Mouse (Mus musculus) kidney, postnatal 0 days (tissue): ENCODE data around the gene Gm27021. TPM values are rescaled to one million over a fixed set of nuclear protein-coding genes. Genes with fewer than 3 reads are reported as not detected.
A peak's percentile ranks its signal among the peaks of the same experiment; 100 is the strongest.

Experiments used
- ATAC-seq: fragments of 200-750 bp; cut with Nextera tagmentation; replicated peaks from 2 replicates; pipeline ENCODE4 v1.8.0; 2017; ENCODE audit warnings: low read depth, moderate number of reproducible peaks, moderate TSS enrichment, moderate library complexity; ENCODE audit not compliant: low FRiP score
- DNase-seq: peaks from one replicate; pipeline ENCODE4 v3.0.0-alpha.2; 2016; ENCODE audit warnings: low spot score
- H3K27ac ChIP-seq: fragments of 300-500 bp; sonication (generic); 2 replicates; pipeline ENCODE4 v1.5.1; 2014; ENCODE audit warnings: mild to moderate bottlenecking
- H3K27me3 ChIP-seq: fragments of 300-500 bp; sonication (generic); 2 replicates; pipeline ENCODE4 v1.6.1; 2014; ENCODE audit warnings: low read length, mixed read lengths; ENCODE audit not compliant: insufficient read depth
- H3K36me3 ChIP-seq: fragments of 300-500 bp; sonication (generic); 2 replicates; pipeline ENCODE4 v1.6.1; 2014; ENCODE audit warnings: low read length, mixed read lengths; ENCODE audit not compliant: insufficient read depth
- H3K4me1 ChIP-seq: fragments of 300-500 bp; sonication (generic); replicated peaks from 2 replicates; pipeline ENCODE4 v1.6.1; 2014; ENCODE audit warnings: antibody characterized with exemption, low read length, mixed read lengths; ENCODE audit not compliant: insufficient read depth
- H3K4me2 ChIP-seq: fragments of 300-500 bp; sonication (generic); 2 replicates; pipeline ENCODE4 v1.6.1; 2014; ENCODE audit warnings: mild to moderate bottlenecking, low read length, moderate library complexity, mixed read lengths
- H3K4me3 ChIP-seq: fragments of 300-500 bp; sonication (generic); replicated peaks from 2 replicates; pipeline ENCODE4 v1.5.1; 2014; ENCODE audit warnings: low read depth, low read length
- H3K9ac ChIP-seq: fragments of 300-500 bp; sonication (generic); 2 replicates; pipeline ENCODE4 v1.6.1; 2014; ENCODE audit warnings: low read depth, low read length
- H3K9me3 ChIP-seq: fragments of 300-500 bp; sonication (generic); replicated peaks from 2 replicates; pipeline ENCODE4 v1.6.1; 2016; ENCODE audit warnings: low read length, inconsistent platforms, mixed read lengths
- CTCF ChIP-seq: IDR thresholded peaks from 2 replicates; pipeline ENCODE4 v1.5.1; 2016; ENCODE audit warnings: antibody characterized with exemption, low read depth, mild to moderate bottlenecking, moderate library complexity
- WGBS: fragments of 180-500 bp; shearing (Covaris S2); extraction: QIAGEN DNeasy Blood & Tissue Kit; methylation state at CpG from one replicate; pipeline ENCODE4 v1.1.7; 2014; 5-methylcytosine and 5-hydroxymethylcytosine counted together
- polyA plus RNA-seq: library from polyadenylated mRNA; unstranded; fragments of >200 nt; fragmentation: Nextera tagmentation; extraction: Ambion mirVana; gene quantifications from 2 replicates; pipeline ENCODE4 v1.2.1, GENCODE M21; 2015

Gm27021 gene
- polyA plus RNA-seq, 1 experiment from 2014 or later: 3.2 TPM

DNA sequence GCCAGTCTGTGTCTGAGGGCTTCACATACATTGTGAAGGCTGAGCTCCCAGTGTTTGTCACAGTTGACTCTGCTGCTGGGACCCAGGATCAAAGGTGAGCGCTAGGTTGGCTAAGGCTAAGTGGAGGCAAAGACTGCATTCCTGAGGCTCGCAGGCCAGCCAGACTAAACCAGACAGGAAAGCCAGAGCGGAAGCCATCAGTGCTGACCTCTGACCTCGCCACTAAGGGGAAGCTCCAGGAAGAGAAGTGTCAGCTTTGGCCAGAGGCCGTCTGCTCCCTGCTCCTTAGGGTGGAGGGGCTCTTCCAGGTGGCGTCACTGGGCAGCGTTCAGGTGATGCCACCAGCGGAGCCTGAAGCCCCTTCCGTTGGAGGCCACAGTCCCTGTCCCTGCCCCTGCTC is 92.1 kb downstream of the Gm27021 start:
- no peaks in the 10 kb centered on the region for H3K9me3 ChIP-seq
- H3K27ac ChIP-seq: no peak overlapping the region
- DNase-seq: no peak
- H3K4me3 ChIP-seq: no peak overlapping the region
- H3K9ac ChIP-seq: no peak overlapping the region
- no peak for ATAC-seq
- no peaks in the 10 kb centered on the region for H3K27me3 ChIP-seq
- no peak overlapping the region for H3K4me2 ChIP-seq
- peaks cover 88% of the 10 kb centered on the region for H3K36me3 ChIP-seq
- peaks cover 6% of the 10 kb centered on the region; the same call in 1 of the 2 replicates for H3K4me1 ChIP-seq
- WGBS: 59% methylated on average over 9 of the region's 9 CpGs
- no peak for TF ChIP-seq CTCF

DNA sequence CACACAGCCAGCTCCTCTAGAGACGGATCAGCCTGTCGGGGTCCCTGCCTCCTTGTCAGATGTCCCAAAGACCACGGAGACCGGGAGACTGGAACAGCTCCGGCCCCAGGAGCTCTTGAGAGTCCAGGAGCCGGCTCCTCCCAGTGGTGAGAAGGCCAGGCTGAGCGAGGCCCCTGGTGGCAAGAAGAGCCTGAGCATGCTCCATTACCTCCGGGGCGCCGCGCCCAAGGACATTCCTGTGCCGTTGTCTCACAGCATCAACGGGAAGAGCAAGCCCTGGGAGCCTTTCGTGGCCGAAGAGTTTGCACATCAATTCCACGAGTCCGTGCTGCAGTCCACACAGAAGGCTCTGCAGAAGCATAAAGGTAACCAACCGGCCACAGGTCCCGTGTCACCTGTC is 92.9 kb downstream of the Gm27021 start:
- DNase-seq (peak; percentile 59), ATAC-seq (no peak)
- H3K27me3 ChIP-seq: no peaks in the 10 kb centered on the region
- peaks cover 6% of the 10 kb centered on the region; the same call in 1 of the 2 replicates for H3K4me1 ChIP-seq
- 47% methylated on average over 19 of the region's 19 CpGs for WGBS
- no peak overlapping the region for H3K4me2 ChIP-seq
- H3K9ac ChIP-seq: no peak overlapping the region
- H3K36me3 ChIP-seq: peaks cover 82% of the 10 kb centered on the region
- no peak overlapping the region for H3K4me3 ChIP-seq
- no peak overlapping the region for H3K27ac ChIP-seq
- TF ChIP-seq CTCF: peak; percentile 41
- no peaks in the 10 kb centered on the region for H3K9me3 ChIP-seq

DNA sequence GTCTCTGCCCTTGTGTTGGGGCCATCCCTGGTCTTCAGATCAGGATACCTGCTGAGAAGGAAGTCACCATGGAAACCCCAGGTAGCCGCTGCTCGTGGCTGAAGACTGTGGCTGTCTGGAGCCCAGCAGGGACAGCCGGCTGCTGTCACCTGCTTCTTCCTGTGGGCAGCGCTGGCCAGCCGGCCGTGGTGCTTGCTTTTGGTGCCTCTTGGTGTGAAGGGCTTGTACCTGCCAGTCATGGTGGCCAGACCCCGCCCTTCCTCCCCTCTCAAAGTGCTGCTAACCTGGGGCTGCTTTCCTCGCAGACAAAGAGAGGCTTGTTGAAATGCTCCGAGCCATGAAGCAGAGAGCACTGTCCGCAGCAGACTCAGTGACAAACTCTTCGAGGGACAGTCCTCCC is 94.0 kb downstream of the Gm27021 start:
- Histone ChIP-seq H3K27me3 (no peaks in the 10 kb centered on the region), H3K27ac (no peak overlapping the region), H3K4me2 (no peak overlapping the region), H3K36me3 (peaks cover 81% of the 10 kb centered on the region), H3K4me1 (peaks cover 6% of the 10 kb centered on the region; the same call in 1 of the 2 replicates), H3K9ac (no peak overlapping the region), H3K4me3 (no peak overlapping the region), H3K9me3 (no peaks in the 10 kb centered on the region)
- TF ChIP-seq CTCF: no peak
- ATAC-seq: no peak
- WGBS: 63% methylated on average over 11 of the region's 11 CpGs
- DNase-seq: no peak

DNA sequence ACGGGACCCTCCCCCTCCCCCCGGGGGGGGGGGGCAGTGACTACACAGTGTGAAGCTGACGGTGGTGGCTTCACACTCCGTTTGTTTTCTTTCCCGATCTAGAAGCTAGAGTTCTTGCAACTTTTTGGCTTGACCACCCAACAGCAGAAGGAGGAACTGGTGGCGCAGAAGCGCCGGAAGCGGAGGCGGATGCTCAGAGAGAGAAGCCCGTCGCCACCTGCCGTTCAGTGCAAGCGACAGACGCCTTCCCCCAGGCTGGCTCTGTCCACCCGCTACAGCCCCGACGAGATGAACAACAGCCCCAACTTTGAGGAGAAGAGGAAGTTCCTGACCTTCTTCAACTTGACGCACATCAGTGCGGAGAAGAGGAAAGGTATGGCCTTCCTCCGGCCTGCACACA is 95.3 kb downstream of the Gm27021 start:
- Histone ChIP-seq H3K4me1 (peaks cover 6% of the 10 kb centered on the region; the same call in 1 of the 2 replicates), H3K9ac (no peak overlapping the region), H3K27ac (no peak overlapping the region), H3K27me3 (no peaks in the 10 kb centered on the region), H3K4me3 (no peak overlapping the region), H3K4me2 (no peak overlapping the region), H3K36me3 (peaks cover 81% of the 10 kb centered on the region), H3K9me3 (no peaks in the 10 kb centered on the region)
- 76% methylated on average over 21 of the region's 21 CpGs for WGBS
- no peak for TF ChIP-seq CTCF
- ATAC-seq: no peak
- DNase-seq: no peak

DNA sequence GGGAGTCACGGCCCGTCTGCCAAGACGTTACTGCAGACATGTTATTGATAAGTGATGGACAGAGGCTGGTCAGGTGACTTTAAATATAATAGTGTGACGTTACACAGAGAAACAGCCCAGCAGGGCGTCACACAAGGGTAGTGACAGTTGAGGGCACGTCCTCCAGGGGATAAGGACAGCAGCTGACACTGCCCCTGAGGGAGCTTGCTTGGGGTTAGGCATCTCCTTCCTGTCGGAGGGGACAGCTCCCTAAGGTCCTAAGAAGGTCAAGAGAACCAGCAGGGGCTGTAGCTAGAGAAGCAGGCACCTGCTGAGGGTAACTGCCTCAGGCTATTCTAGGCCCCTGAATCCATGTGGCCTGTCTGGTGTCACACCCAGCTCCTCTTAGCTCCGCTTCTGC is 96.3 kb downstream of the Gm27021 start:
- Histone ChIP-seq H3K4me1 (peaks cover 6% of the 10 kb centered on the region; the same call in 1 of the 2 replicates), H3K27ac (no peak overlapping the region), H3K4me3 (no peak overlapping the region), H3K9ac (no peak overlapping the region), H3K9me3 (no peaks in the 10 kb centered on the region), H3K27me3 (no peaks in the 10 kb centered on the region), H3K36me3 (peaks cover 82% of the 10 kb centered on the region), H3K4me2 (no peak overlapping the region)
- DNase-seq: no peak
- ATAC-seq: no peak
- 87% methylated on average over 8 of the region's 8 CpGs for WGBS
- no peak for TF ChIP-seq CTCF

DNA sequence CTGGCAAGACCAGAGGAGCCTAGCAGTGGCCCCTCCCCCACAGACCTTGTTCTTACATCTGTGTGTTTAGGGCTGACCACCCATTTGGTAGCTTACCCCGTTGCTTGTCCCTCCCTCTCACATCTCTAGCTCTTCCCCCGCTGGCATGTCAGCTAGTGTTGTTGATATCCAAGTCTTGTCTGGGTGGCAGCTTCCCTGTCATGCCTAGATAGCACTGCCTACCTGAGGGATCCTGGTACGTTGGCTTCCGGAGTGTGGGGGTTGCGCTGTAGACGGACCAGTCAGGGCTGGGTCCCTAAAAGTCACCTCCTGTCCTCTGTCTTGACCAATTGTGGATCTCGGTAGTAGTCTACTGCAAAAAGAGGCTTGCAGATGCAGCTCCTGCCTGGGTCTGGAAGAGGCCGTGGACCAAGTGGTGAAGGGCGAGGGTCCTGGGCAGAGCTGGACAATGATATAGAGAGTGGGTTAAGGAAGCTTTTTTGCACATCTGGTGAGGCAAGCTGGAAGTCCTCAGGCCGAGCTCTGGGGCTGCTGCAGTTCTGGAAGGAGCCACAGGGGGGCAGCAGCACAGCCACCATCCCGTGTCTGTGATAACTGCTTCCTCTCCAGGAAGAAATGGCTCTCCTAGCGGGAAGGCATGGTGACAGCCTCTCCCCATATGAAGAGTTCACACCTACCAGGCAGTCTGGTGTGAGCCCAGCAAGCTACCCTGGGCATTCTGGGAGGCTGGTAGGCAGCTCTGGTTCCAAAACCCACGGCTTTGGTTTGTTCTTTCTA is 97.8 kb downstream of the Gm27021 start:
- H3K36me3 ChIP-seq: peaks cover 77% of the 10 kb centered on the region
- no peak overlapping the region for H3K9ac ChIP-seq
- no peak overlapping the region for H3K4me2 ChIP-seq
- no peaks in the 10 kb centered on the region for H3K9me3 ChIP-seq
- WGBS: 55% methylated on average over 13 of the region's 13 CpGs
- H3K27ac ChIP-seq: no peak overlapping the region
- peak; percentile 90 for TF ChIP-seq CTCF
- peaks cover 2% of the 10 kb centered on the region; the same call in 1 of the 2 replicates for H3K4me1 ChIP-seq
- H3K27me3 ChIP-seq: no peaks in the 10 kb centered on the region
- DNase-seq (peak; percentile 85), ATAC-seq (no peak)
- no peak overlapping the region for H3K4me3 ChIP-seq

DNA sequence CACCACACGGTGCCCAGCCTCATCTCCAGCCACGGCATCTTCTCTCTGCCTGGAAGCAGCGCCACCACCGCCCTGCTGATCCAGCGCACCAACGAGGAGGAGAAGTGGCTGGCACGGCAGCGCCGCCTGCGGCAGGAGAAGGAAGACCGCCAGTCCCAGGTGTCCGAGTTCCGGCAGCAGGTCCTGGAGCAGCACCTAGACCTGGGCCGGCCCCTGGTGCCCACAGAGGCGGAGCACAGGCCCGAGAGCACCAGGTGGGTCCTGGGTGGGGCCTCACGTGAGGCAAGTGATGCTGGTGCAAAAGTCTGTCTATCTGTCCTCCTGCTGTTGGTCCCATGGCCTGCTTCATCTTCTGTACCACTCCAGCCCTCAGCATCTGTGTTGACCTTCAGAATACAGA is 98.8 kb downstream of the Gm27021 start:
- no peak overlapping the region for H3K9ac ChIP-seq
- no peak overlapping the region for H3K27ac ChIP-seq
- peaks cover 67% of the 10 kb centered on the region for H3K36me3 ChIP-seq
- peaks cover 5% of the 10 kb centered on the region; the same call in 1 of the 2 replicates for H3K4me1 ChIP-seq
- no peaks in the 10 kb centered on the region for H3K9me3 ChIP-seq
- WGBS: 96% methylated on average over 17 of the region's 17 CpGs
- no peak for TF ChIP-seq CTCF
- no peak overlapping the region for H3K4me2 ChIP-seq
- H3K4me3 ChIP-seq: no peak overlapping the region
- ATAC-seq (no peak), DNase-seq (no peak)
- no peaks in the 10 kb centered on the region for H3K27me3 ChIP-seq
